Mouse (Mus musculus): ENCODE results near the gene Hist3h2ba.
"Not testable (repeated sequence)": the region's sequence is repeated elsewhere in the genome, so short reads cannot be mapped to it uniquely, and the experiment has no call there.

Gene Hist3h2ba

DNA sequence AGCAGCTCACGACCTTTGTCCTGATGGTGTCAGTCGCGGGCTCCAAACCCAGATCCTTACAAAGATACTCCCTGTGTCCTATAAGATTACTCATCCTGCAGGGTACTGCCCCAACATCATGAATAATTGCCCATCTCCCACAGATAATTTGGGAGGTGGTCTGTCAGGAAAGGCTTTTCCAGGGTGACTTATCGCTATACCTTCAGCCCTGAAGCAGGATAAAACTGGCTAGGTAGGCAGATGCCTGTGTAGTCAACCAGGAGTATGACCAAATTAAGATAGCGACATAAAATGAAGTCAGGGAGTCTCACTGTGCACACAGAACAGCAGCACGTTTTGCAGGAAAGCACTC, 9.7 kb upstream of the Hist3h2ba start:
- DNase-seq = no peak

- no peak for DNase-seq
These were observed 4.6 kb upstream of the Hist3h2ba start for GRCm38 (mm10) chr11:58944136-58944535.

- DNase-seq = no peak
These were observed 1.4 kb upstream of the Hist3h2ba start for GRCm38 (mm10) chr11:58947306-58947705.

- no peak for DNase-seq
These were observed 757 bp upstream of the Hist3h2ba start for GRCm38 (mm10) chr11:58947798-58948528.

DNA sequence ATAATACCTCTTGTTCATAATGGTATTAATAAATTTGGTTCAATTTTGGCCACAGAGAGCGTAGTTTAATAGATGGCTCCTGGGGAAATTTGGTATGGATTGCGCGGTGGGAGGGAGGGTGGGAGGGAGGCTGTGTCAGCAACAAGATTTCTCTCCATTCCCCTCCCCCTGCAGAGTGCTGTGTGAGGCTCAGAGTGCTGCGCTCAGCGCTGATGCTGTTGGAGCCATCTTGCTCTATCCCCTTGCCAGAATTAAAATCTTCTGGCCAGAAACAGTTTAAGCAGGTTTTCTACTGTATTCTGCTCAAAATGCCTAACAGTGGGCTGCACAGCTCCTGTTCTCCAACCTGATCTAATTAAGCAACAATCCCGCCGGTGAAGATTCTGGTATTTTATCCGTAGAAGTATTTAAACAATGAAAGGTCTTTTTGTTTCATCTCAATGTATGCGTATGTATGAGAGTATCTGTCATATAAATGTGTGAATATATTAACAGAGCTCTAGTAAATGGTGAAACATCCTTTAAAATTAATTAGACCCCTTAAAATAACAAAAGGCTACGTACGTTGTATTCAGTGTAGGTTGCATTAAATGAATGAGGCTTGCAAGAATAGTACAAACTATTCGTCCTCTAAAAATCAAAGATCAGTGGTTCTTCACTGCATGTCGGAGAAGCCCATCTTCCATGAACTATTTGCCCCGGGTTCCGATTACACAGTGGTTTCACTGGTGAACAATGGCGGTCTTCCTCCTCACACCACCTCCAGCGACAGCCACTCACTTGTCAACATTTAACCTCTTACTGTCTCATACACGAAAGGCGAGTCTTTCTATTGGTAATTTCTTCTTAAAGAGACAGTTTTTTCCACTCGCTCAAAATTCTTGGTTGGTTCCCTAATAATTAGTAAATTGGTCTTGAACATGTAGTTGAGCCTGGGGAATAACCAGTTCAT, 1.0 kb downstream of the Hist3h2ba start:
- no peak for DNase-seq

DNA sequence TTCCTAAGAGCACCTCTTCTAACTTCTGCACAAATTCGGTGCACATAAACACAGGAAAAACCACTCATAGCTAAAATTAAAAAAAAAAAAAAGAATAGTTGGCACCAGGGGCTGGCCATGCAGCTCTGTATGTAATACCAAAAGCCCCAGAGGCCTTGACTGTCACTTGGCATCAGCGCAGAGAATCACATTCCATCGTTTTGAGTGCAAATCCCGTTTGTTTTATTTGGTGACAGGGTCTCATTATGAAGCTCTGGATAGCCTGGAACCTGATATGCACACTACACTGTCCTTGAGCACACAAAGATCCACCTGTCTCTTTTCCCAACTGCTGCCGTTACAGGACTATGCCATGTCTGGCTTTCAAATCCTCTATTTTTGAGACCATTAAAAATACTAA, 2.5 kb downstream of the Hist3h2ba start:
- DNase-seq = no peak

DNA sequence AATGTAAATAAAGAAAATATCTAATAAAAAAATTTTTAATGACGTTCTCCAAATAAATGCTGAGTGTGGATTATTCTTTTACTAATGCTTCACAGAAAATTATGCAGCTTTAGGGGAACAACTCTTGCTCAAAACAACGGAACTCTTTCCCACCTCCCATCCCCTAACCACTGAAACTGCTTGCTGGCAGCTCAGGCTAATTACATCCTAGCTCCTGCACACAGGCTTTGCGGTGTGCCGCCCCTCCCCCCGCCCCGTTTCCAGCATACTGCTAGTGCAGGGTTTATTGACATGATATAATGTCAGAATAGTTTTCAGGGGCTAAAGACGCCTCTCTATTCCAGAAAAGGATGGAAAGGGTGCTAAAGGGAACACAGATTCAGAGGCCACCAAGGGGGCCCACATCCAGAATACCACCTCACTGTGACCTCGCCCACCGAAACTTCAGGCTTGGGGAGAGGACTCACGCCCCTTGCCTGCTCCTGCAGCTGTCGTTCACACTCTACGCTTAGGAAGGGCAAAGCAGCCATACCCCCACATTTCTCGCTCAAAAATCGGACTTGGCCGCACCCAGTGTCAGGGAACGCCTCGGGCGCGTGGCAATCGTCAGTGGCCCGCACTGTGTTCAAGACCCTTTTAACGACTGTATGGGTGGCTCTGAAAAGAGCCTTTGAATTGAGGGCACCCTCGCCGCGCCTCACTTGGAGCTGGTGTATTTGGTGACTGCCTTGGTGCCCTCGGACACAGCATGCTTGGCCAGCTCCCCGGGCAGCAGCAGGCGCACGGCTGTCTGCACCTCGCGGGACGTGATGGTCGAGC, 4.8 kb downstream of the Hist3h2ba start:
- peak; percentile 25 for DNase-seq

GRCm38 (mm10) chr11:58954170-58954419, 5.4 kb downstream of the Hist3h2ba start:
- DNase-seq = not testable (repeated sequence)

DNA sequence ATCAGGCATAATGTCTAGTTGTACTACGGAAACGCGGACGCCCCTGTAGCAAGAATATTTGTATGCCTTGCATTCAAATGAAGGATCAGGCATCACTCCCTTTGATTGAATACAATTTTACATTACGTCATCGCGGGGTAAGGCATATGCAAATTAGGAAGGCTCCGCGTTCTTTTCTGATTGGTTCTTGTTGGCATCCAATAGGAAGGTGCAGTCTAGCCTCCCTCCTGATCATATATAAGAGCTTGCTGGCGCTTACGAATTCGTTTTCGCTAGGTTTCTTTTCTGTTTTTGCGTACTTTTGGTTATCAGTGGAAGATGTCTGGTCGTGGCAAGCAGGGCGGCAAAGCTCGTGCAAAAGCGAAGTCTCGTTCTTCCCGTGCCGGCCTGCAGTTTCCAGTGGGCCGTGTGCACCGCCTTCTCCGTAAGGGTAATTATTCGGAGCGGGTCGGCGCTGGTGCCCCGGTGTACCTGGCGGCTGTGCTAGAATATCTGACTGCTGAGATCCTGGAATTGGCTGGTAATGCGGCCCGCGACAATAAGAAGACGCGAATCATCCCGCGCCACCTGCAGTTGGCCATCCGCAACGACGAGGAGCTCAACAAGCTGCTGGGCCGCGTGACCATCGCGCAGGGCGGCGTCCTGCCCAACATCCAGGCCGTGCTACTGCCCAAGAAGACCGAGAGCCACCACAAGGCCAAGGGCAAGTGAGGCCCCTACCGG, 5.9 kb downstream of the Hist3h2ba start, which contains the start of the genes Hist3h2a and Trim17:
Gene Hist3h2a, plus strand, starts transcription at position 266 of the 723 bp plus-strand sequence.
Gene Trim17, plus strand, starts transcription at position 266 of the 723 bp plus-strand sequence.
- DNase-seq = peak; percentile 82

GRCm38 (mm10) chr11:58955143-58955867, 6.6 kb downstream of the Hist3h2ba start:
- no peak for DNase-seq

GRCm38 (mm10) chr11:58955868-58956257, 7.1 kb downstream of the Hist3h2ba start:
- no peak for DNase-seq

- no peak for DNase-seq
These were observed 8.7 kb downstream of the Hist3h2ba start for GRCm38 (mm10) chr11:58957226-58957914.

DNA sequence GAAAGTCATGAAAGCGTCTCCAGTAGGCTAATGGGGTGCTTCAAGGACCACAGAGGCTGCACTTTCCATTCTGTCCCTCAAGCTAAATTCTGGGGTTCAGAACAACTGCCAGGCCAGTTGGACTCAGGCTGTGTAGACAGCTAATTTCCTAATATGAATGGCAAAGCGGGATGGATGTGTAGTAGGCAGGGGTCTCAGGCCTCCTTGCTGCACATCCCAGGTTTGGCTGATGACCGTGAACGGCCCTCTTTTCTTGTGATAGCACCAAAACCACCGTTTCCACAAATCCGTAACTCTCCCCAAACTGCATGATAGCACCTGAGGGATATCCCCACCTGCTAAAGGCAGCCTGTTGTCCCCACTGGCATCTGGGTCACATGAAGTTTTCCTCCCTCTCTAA, 9.8 kb downstream of the Hist3h2ba start:
- DNase-seq = no peak

DNA sequence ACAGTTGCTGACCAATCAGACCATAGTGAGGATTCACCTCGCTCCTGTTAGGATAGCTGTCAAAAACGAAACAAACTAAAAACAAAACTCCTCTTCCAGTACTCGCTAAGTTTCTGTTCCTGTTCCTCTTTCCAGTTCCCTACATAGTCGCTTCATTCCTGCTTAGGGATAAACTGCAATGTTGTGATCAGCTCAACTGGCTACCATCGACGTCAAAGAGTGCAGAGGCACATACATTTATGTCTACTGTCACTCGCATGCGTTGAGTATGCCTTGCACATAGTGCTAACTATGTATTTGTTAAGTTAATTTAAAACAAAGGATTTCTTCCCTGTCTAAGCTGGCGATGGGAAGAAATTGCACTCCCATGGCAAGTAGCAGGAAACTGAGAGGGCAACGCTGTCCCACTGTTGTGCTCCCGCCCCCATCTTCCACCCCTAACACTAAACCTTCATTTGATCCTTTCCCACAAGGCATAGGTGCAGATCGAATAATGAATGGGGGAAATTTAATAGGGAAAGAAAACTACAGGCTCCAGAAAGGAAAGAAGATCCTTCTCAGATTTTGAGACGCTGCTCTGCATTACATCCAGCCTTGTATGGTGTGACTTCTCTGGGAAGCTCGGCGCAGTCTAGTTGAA, 10.6 kb downstream of the Hist3h2ba start:
- no peak for DNase-seq

DNA sequence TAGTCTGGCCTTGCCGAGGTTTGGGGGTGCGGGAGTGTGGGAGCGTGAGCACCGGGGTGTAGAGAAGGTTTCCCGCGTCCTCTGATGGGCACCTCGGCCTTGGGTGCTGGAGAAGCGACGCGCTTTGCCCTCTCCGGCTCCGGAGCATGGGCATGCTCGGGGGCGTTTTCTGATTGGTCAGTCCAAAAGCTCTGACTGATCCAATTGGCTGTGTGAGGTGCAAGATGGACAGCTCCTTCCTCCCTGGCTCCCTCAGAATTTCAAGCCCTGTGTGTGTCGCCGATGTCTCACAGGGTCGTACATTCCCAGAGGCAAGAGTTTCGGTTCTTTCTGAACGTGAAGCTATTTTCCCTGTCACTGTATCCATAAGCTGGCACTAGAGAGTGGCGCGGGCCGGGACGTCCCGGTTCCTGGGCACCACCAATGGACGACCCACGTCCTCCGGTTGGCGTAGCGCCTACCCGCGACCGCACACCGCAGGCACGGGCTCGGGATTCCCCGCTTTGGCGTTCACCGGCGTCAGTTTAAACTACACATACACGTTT, 11.3 kb downstream of the Hist3h2ba start:
- DNase-seq = peak; percentile 78

- no peak for DNase-seq
These were observed 12.9 kb downstream of the Hist3h2ba start for GRCm38 (mm10) chr11:58961364-58962177.

DNA sequence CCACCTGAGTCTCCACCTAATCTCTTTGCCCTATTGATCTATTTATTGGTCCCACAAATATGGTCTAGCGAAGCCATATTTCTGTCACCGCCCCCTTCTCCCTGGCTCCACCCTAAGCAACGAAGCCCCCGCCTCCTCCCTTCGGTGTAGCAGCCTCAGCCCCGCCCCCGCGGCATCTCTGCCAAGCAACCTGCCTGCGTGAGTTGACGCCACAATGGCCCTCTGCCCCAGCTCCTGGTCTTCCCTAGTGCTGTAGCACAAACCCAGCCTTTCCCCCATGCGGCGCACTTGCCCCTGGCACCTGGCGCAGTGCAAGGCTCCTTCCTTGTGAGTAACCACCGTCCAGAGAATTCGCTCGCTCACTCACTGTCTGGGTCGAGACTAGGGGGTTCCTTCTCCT, 14.8 kb downstream of the Hist3h2ba start:
- DNase-seq = peak; percentile 46

GRCm38 (mm10) chr11:58964216-58964615, 15.5 kb downstream of the Hist3h2ba start:
- DNase-seq = no peak

- no peak for DNase-seq
These were observed 16.5 kb downstream of the Hist3h2ba start for GRCm38 (mm10) chr11:58965001-58965760.
